Mouse (Mus musculus): ENCODE measurements at regions not wholly inside any gene's neighbourhood (a gene's known extent, or its start where the extent isn't known, plus 50 kb on each side); places are given as distances from the start of the nearest gene placed in this dataset.
A peak's percentile ranks its signal among the peaks of the same experiment; 100 is the strongest.

DNA sequence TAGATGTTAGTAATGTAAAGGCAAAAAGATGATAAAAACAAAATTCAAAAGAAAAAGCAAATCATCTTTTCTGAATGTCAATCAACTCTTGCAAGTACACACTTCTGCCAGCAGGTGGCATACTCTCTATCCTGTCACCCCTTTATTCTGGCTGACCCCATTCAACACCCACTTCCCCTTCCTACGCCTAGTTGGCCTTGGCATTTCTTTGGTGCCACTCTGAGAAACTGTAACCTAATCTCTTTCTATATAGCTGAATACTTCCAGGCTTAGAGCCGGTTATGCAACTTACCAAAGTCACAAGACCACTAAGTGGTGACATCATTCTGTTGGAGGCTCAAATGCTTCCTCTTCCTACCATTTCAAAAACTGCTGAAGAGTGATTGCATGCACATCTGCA, 165.2 kb upstream of the Pex5l start:
- ATAC-seq (replicated peaks; ENCODE audit: low read depth, poor library complexity, severe bottlenecking): peak; percentile 86

DNA sequence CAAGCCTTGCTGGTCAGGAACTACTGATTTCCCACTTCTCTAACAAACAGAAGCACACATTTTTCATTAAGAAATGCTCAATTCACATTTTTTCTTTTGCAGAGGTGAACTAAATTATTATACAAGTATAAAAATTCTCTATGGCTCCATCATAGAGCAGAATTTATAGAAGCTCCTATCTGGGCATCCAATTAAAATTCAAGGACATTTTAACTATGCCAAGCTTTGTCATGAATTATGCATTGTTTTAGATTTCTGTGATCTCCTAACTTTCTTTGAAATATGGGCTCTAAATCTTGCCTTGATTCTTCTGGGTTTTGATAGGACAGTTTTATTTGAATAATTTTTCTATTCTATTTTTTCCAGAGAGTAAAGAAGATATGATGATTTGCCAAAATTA, 163.1 kb upstream of the Pex5l start:
- ATAC-seq (replicated peaks; ENCODE audit: low read depth, poor library complexity, severe bottlenecking): no peak

DNA sequence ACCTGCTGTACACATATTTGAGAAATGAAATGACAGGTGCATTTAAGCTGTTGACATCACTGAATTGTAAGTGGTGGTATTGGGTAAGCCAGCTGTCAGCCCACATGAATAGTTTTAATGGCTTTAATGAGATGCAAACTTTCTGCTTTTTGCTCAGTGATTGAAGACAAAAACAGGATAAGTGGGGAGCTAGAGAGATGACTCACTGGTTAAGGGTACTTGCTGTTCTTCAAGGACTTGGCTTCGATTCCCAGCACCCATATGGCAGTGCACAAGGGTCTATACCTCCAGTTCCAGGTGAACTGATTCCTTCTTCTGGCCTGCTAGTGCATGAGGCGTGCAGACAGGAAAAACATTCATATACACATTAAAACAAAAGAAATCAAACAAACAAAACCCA, 162.7 kb upstream of the Pex5l start:
- ATAC-seq (replicated peaks; ENCODE audit: low read depth, poor library complexity, severe bottlenecking): no peak

DNA sequence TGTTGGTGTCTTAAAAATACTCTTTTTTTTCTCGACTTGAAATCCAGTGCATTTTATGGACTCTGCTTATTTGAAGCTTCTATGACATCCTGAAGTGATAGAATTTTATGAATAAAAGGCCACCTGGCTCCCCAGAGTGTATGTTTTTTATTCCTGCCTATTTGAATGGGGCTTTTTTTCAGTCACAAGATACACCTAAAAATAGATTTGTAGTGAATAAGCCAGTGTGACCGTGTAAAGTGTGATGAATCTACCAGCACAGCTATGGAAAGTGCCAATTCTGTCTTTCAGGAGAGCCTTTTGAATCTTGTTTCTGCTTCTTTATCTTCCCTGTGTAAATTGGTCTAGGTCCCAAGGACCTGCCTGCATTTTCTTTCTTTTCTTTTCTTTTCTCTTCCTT, 119.8 kb upstream of the Pex5l start:
- no peak for ATAC-seq (replicated peaks; ENCODE audit: low read depth, poor library complexity, severe bottlenecking)

DNA sequence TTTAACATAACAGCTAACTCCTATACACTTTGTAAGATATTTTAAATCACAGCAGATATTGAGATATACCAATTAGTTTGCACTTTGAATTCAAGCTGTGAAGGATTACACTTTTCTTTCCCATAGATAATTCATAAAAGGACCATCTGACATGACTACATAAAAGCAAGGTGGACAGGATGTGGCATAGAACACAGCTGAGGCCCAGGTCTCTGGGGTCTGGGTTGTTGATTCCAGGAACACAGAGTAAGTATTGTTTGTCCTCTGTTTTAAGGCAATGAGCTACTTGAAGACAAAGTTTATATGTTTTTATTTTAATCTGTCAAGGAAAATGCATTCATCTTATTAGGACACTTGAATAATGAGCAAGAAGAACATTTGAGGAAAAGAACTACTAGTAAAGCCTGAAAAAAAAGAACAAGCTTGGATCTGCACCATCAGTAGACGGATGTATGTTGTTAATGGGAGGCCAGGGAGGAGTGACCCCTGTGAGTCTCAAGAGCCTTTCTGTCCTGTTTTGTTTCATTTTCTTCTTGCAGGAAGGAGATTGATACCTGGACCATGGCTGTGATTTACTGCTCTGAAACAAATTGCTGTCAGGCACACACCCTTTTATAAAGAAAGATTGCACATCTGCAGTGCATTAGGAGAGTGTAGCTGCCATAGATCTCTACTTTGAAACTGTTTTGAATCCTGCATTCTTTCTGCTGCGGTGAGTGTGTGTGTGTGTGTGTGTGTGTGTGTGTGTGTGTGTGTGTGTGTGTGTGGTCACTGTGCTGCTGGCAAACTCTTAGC, 76.4 kb upstream of the Pex5l start:
- no peak for ATAC-seq (replicated peaks; ENCODE audit: low read depth, poor library complexity, severe bottlenecking)

DNA sequence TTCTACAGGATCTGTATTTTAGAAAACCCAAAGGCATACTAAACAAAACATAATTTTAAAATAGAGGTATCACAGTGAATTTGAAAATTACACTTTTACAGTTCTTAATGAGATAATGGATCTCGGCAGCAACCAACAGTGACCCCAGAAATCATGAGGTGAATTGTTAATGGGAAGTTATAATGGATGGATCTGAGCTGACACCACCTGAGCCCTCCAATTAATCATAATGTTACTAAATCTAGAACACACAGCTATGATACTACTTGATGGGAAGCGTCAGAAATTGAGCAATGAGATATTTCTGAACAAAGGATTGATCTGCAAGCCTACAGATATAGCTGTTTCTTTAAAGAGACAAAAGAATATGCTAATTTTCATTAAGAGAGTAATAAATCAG, 75.2 kb upstream of the Pex5l start:
- no peak for ATAC-seq (replicated peaks; ENCODE audit: low read depth, poor library complexity, severe bottlenecking)

DNA sequence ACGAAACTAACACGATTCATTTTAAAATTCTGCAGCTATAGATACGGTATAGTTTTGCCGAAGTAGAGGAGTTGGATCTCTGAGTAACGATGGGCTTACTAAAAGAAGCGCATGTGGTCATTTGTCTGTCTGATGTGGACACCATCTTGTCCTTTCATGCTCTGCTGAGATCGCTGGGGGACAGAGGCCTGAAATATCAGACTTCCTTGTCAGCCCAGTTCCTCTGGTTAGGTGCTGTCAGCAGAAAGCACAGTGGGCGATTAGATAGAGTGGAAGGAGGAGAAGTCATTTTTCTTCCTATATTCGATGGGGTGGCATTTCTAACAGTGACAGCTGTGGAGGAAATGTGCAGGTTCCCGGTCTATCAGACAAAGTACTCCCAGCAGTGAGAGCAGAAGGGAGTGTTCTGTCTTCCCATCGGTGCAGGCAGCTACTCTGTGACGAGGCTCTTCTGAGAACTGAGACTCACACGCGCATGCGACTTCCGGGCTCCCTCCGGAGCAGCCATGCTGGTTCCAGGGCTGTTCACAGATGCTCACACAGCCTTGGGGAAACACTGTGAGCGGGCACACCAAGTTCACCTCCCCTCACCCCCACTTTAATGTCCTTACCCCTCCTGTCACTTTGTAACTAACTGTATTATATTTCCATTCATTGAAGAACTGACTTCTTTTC, 74.5 kb upstream of the Pex5l start:
- no peak for ATAC-seq (replicated peaks; ENCODE audit: low read depth, poor library complexity, severe bottlenecking)

DNA sequence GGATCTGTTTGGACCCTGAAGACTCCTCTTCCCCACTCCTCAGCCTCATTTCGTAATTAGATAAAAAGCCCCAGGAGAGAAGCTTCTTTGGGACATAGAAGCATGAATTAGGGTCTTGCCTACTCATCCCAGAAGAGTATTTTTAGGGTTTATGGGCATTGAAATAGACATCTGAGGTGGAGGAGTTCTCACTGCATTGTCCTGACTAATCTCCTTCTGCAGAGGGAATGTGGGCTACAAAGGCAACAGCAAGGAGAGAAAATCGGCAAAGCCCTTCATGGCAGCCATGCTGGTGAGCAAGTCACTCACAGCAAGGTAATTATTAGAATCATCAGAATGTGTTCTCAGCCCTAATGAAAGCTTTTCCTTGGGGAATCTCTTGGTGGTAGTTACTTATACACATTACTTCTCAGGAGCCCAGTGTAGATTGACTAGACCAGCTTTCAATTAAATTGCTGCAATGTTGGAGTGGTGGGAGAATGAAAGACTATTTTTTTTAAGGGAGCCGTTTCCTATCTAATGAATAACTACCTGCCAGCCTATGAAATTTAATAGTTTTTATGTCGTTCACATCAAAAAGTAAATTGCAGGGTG, 68.3 kb upstream of the Pex5l start:
- ATAC-seq (replicated peaks; ENCODE audit: low read depth, poor library complexity, severe bottlenecking): no peak
